Mouse (Mus musculus): Measurements from ENCODE around the gene Usp43.

- no peak for TF ChIP-seq CTCF (IDR thresholded peaks at IDR 0.05; ENCODE audit: extremely low read depth, insufficient read depth, insufficient read length, insufficient replicate concordance)
- TF ChIP-seq POLR2A (IDR thresholded peaks at IDR 0.05; ENCODE audit: low read depth, low read length): no peak
Measured at GRCm38 (mm10) chr11:67865521-67866197, 56.3 kb downstream of the Usp43 start.

Measured in spleen, adult 2 months (tissue).